Mouse (Mus musculus): ENCODE measurements around the gene Kremen1. TPM values are rescaled to one million over a fixed set of nuclear protein-coding genes. Genes with fewer than 3 reads are reported as not detected.

The Kremen1 gene
- total and polyA plus RNA-seq, 2 experiments from 2014 or later = 3.6 to 18.5 TPM

GRCm38 (mm10) chr11:5296576-5297115, 35.3 kb upstream of the Kremen1 start:
- Histone ChIP-seq H3K4me1 (ENCODE audit: insufficient read depth, low read length) (peaks cover 14% of the 10 kb centered on the region; the same call in 1 of the 2 replicates), H3K27ac (peak overlapping the region; percentile 2), H3K27me3 (ENCODE audit: insufficient read depth, low read length) (no peaks in the 10 kb centered on the region), H3K9ac (replicated peaks; ENCODE audit: low read length) (no peak overlapping the region), H3K4me3 (ENCODE audit: low read length) (no peak overlapping the region), H3K9me3 (ENCODE audit: low read length) (no peaks in the 10 kb centered on the region), H3K36me3 (ENCODE audit: insufficient read depth, low read length) (no peaks in the 10 kb centered on the region), H3K4me2 (ENCODE audit: low read depth, low read length) (no peak overlapping the region)
- ATAC-seq (no peak), DNase-seq (ENCODE audit: low spot score) (no peak)
- no peak for TF ChIP-seq CTCF (IDR thresholded peaks at IDR 0.05; ENCODE audit: low read depth)
- WGBS = 48% methylated on average over 2 of the region's 2 CpGs

DNA sequence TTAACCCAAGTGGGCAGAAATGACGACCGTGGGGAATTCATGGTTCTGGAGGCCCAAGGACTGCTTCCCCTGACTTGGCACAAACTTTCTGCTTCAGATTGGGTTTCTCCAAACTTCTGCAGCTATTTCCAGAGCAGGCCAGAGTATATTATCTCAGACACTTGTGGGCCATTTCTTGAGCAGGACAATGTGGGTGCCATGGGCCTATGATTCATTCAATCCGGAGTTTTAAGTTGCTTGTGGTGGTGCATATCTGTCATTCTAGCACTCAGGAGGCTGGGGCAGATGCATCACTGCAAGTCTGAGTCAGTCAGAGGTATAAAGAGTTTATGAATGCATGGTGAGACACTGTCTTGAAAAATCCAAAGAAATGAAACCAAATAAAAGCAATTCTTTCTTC, 33.4 kb upstream of the Kremen1 start:
- DNase-seq (ENCODE audit: low spot score) = no peak
- TF ChIP-seq CTCF (IDR thresholded peaks at IDR 0.05; ENCODE audit: low read depth) = no peak
- no peak overlapping the region for H3K9ac ChIP-seq (replicated peaks; ENCODE audit: low read length)
- peaks cover 14% of the 10 kb centered on the region; the same call in 1 of the 2 replicates for H3K4me1 ChIP-seq (ENCODE audit: insufficient read depth, low read length)
- ATAC-seq = no peak
- H3K4me3 ChIP-seq (ENCODE audit: low read length) = no peak overlapping the region
- H3K27ac ChIP-seq = no peak overlapping the region
- H3K27me3 ChIP-seq (ENCODE audit: insufficient read depth, low read length) = no peaks in the 10 kb centered on the region
- no peaks in the 10 kb centered on the region for H3K9me3 ChIP-seq (ENCODE audit: low read length)
- WGBS = 77% methylated on average over 3 of the region's 3 CpGs
- H3K36me3 ChIP-seq (ENCODE audit: insufficient read depth, low read length) = no peaks in the 10 kb centered on the region
- H3K4me2 ChIP-seq (ENCODE audit: low read depth, low read length) = no peak overlapping the region

- H3K4me2 ChIP-seq (ENCODE audit: low read depth, low read length) = no peak overlapping the region
- ATAC-seq (no peak), DNase-seq (ENCODE audit: low spot score) (peak; percentile 86)
- H3K27ac ChIP-seq = no peak overlapping the region
- WGBS = 14% methylated on average over 5 of the region's 5 CpGs
- H3K4me1 ChIP-seq (ENCODE audit: insufficient read depth, low read length) = peaks cover 4% of the 10 kb centered on the region; the same call in 1 of the 2 replicates
- no peak overlapping the region for H3K4me3 ChIP-seq (ENCODE audit: low read length)
- no peaks in the 10 kb centered on the region for H3K9me3 ChIP-seq (ENCODE audit: low read length)
- peak; percentile 96 for TF ChIP-seq CTCF (IDR thresholded peaks at IDR 0.05; ENCODE audit: low read depth)
- no peak overlapping the region for H3K9ac ChIP-seq (replicated peaks; ENCODE audit: low read length)
- peaks cover 16% of the 10 kb centered on the region for H3K36me3 ChIP-seq (ENCODE audit: insufficient read depth, low read length)
- H3K27me3 ChIP-seq (ENCODE audit: insufficient read depth, low read length) = no peaks in the 10 kb centered on the region
Observed at GRCm38 (mm10) chr11:5290691-5291090, 29.3 kb upstream of the Kremen1 start.

DNA sequence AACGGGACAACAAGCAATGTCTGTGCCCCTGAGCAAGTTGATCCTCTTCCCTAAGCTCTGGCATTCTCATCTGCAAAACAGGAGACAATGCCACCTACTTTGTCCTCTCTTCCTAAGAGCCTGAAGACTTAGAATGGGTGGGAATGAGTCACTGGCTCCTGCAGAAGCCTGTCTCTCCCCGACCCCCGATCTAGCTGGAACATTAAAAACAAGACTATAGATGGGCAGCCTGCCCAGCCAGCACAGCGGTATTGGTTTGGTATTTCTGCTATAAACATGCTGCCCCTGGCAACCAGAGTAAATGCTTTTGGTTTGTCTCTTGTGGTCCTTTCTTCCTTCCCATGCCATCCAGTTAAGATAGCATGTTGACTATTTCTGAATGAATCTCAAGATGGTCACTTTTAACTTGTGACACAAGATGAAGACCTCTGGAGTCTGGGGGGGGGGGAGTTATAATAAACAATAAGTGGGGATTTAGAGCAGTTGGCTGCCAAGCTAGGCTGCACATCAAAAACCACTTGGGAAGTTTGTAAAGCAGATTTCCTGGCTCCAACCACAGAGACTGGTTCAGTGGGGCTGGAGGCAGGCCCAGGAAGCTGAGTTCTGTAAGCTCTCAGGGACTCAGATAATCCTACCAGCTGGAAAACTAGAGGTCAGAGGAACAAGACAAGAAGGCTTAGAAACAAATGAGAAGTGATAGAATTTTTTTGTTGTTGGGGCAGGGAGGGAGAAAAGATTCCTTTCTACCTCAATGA, 28.6 kb upstream of the Kremen1 start:
- WGBS = 29% methylated on average over 4 of the region's 4 CpGs

DNA sequence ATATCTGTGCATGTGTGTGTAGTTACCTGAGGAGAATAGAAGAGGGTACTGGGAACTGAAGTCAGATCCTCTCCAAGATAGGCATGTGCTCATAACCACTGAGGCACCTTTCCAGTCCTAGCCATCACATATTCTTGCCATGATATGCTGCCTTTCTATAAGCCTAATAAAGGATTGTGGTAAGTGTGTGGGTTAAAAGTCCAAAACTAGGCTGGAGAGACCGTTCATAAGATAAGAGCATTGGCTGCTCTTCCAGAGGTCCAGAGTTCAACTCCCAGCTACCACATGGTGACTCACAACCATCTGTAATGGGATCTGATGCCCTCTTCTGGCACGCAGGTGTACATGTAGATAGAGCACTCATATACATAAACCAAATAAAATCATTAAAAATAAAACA, 22.6 kb upstream of the Kremen1 start:
- ATAC-seq (no peak), DNase-seq (ENCODE audit: low spot score) (no peak)
- no peaks in the 10 kb centered on the region for H3K27me3 ChIP-seq (ENCODE audit: insufficient read depth, low read length)
- peaks cover 43% of the 10 kb centered on the region for H3K36me3 ChIP-seq (ENCODE audit: insufficient read depth, low read length)
- no peak overlapping the region for H3K9ac ChIP-seq (replicated peaks; ENCODE audit: low read length)
- TF ChIP-seq CTCF (IDR thresholded peaks at IDR 0.05; ENCODE audit: low read depth) = peak; percentile 20; the same call in 1 of the 2 replicates
- H3K27ac ChIP-seq = no peak overlapping the region
- H3K9me3 ChIP-seq (ENCODE audit: low read length) = no peaks in the 10 kb centered on the region
- 95% methylated on average over 2 of the region's 2 CpGs for WGBS
- H3K4me1 ChIP-seq (ENCODE audit: insufficient read depth, low read length) = no peaks in the 10 kb centered on the region
- H3K4me2 ChIP-seq (ENCODE audit: low read depth, low read length) = no peak overlapping the region
- no peak overlapping the region for H3K4me3 ChIP-seq (ENCODE audit: low read length)

More for the DNA sequence above, 28.6 kb upstream of the Kremen1 start:
- Histone ChIP-seq H3K4me1 (ENCODE audit: insufficient read depth, low read length) (no peaks in the 10 kb centered on the region), H3K4me3 (ENCODE audit: low read length) (no peak overlapping the region), H3K9ac (replicated peaks; ENCODE audit: low read length) (no peak overlapping the region), H3K4me2 (ENCODE audit: low read depth, low read length) (no peak overlapping the region), H3K27ac (no peak overlapping the region), H3K36me3 (ENCODE audit: insufficient read depth, low read length) (peaks cover 18% of the 10 kb centered on the region), H3K27me3 (ENCODE audit: insufficient read depth, low read length) (no peaks in the 10 kb centered on the region), H3K9me3 (ENCODE audit: low read length) (no peaks in the 10 kb centered on the region)
- peak; percentile 71 for DNase-seq (ENCODE audit: low spot score)
- peak; percentile 56 for ATAC-seq
- no peak for TF ChIP-seq CTCF (IDR thresholded peaks at IDR 0.05; ENCODE audit: low read depth)

- TF ChIP-seq CTCF (IDR thresholded peaks at IDR 0.05; ENCODE audit: low read depth) = no peak
- Histone ChIP-seq H3K9ac (replicated peaks; ENCODE audit: low read length) (no peak overlapping the region), H3K36me3 (ENCODE audit: insufficient read depth, low read length) (peaks cover 29% of the 10 kb centered on the region; the same call in 1 of the 2 replicates), H3K27me3 (ENCODE audit: insufficient read depth, low read length) (no peaks in the 10 kb centered on the region), H3K4me2 (ENCODE audit: low read depth, low read length) (no peak overlapping the region), H3K4me3 (ENCODE audit: low read length) (no peak overlapping the region), H3K9me3 (ENCODE audit: low read length) (no peaks in the 10 kb centered on the region), H3K4me1 (ENCODE audit: insufficient read depth, low read length) (no peaks in the 10 kb centered on the region), H3K27ac (no peak overlapping the region)
- WGBS = 58% methylated on average over 7 of the region's 7 CpGs
- DNase-seq (ENCODE audit: low spot score) (peak; percentile 24), ATAC-seq (peak; percentile 70; the same call in 1 of the 2 replicates)
Observed at GRCm38 (mm10) chr11:5280932-5281331, 19.6 kb upstream of the Kremen1 start.

DNA sequence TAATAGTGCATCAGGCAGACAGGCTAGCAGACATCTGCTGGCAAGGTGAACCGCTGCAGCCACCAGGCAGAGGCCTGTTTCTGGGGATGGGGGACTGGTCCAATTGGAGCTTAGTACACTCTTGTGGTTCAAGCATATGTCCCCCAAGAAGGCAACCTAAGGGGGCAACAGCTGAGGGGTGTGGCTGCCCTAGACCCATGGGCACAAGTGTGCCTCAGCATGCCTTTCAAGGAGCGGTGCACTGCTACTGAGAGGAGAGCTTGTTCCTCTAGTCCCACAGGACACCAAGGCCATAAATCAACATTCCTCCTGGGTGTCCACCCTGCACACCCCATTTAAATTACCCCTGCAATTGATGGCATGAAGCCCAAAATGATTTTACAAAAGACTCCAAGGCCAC, 17.1 kb upstream of the Kremen1 start:
- 77% methylated on average over 2 of the region's 2 CpGs for WGBS
- TF ChIP-seq CTCF (IDR thresholded peaks at IDR 0.05; ENCODE audit: low read depth) = no peak
- Histone ChIP-seq H3K4me1 (ENCODE audit: insufficient read depth, low read length) (no peaks in the 10 kb centered on the region), H3K4me3 (ENCODE audit: low read length) (no peak overlapping the region), H3K27me3 (ENCODE audit: insufficient read depth, low read length) (no peaks in the 10 kb centered on the region), H3K9ac (replicated peaks; ENCODE audit: low read length) (no peak overlapping the region), H3K9me3 (ENCODE audit: low read length) (no peaks in the 10 kb centered on the region), H3K4me2 (ENCODE audit: low read depth, low read length) (no peak overlapping the region), H3K36me3 (ENCODE audit: insufficient read depth, low read length) (peaks cover 25% of the 10 kb centered on the region; the same call in 1 of the 2 replicates), H3K27ac (no peak overlapping the region)
- ATAC-seq (no peak), DNase-seq (ENCODE audit: low spot score) (no peak)

Measured in hindbrain, postnatal 0 days (tissue).